Mouse (Mus musculus): ENCODE data around the gene Noto.
"Not testable (repeated sequence)": the region's sequence is repeated elsewhere in the genome, so short reads cannot be mapped to it uniquely, and the experiment has no call there.

Gene Noto

DNA sequence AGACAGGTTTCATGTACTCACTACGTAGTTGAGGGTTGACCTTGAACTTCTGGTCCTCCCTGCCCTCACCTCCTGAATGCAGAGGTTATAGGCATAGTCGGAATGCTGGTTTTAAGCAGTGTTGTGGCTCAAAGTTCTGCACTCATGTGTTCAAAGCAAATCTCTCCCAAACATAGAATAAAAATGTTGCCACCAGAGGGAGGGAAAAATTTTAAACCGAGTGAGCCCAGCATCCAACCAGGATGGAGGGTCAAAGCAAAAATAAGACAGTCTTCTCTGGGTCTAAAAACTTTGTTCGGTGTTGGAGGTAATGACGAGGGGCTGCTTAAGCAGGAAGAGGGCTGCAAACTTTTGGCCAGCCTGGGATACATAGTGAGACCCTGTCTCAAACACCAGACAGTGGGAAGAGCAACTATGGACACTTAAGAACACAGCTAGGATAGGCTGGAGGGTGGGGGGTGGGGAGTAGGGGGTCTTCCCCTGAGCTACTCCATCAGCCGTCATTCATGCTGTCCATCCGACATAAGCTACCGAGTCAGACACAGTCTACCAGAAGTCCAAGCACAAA lies 7.7 kb downstream of the Noto start:
- intact Hi-C loops (cut with DNase I): no loop called here

DNA sequence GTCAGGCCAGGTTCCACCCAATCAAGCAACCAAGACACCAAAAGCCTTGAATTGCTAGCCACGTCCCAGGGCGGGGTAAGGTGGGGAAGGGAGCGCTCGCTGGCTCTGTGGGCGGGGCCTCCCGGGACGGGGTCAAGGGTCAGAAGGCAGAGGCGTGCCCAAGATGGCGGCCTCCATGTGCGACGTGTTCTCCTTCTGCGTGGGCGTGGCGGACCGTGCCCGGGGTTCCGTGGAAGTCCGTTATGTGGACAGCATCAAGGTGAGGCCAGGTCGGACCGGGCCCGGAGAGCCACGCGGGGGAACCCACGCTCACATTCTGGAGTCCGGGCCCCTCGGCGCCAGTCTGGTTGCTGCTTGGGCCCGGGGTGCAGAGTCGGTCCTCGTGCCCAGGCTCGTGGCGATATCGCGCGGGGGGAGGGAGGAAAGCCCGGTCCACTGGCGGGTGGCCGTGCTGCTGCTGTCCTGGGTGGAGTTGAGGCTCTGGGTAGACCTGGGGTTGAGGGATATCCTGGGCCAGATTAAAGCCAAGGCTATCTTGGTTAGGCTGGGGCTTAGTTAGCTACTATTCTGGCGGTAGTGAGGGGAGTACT lies 8.3 kb downstream of the Noto start, which contains the start of gene Smyd5:
Gene Smyd5 (plus strand): TSS at position 148 of the 590 bp plus-strand sequence.
- intact Hi-C loops (cut with DNase I): no loop called here

DNA sequence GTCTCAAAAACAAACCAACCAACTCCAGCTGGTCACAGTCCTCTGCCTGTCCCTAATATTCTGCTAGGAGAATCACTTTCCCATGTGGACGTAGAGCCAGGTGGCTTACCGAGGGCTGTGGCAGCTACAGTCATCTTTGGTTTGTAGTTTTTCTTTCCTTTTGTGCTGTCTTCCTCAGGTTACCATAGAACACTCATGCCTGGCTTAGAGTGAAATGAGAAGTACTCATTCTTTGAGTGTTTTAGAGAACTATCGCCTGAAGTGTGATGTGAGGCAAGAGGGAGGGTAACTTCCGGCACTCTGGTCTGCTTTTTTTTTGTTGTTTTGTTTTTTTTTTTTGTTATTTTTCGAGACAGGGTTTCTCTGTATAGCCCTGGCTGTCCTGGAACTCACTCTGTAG lies 10.2 kb downstream of the Noto start:
- intact Hi-C loops (cut with DNase I): no loop called here

DNA sequence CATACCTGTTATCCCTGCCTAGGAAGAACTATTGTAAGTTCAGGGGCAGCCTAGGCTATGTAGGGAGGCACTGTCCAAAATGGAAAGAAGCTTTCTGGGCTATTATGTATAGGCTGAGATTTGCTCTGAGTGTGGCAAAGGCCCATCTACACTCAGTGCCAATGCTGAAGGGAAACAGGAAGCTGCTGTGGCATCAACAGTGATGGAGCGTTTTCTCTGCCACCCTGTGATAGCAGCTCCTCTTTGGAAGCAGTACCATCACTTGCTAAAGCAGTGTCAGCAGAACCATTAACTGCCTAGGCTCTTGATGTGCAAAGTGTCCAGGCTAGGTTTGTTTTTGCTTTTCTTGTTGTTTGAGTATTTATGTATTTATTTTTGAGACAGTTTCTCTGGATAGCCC lies 12.5 kb downstream of the Noto start:
- intact Hi-C loops (cut with DNase I): no loop called here

DNA sequence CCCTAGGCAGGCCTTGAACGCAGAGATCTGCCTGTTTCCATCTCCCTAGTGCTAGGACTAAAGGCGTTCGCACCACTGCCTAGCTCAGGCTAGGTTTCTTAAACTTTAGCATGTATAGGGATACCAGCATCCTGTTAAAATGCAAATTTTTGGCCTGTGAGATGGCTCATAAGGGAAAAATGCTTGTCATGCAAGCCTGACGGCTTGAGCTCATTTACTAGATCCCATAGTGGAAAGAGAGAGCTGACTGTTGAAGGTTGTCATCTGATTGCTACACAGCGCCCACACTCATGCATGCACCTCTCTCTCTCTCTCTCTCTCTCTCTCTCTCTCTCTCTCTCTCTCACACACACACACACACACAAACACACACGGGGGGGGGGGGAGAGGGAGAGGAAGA lies 12.9 kb downstream of the Noto start:
- intact Hi-C loops (cut with DNase I): no loop called here

DNA sequence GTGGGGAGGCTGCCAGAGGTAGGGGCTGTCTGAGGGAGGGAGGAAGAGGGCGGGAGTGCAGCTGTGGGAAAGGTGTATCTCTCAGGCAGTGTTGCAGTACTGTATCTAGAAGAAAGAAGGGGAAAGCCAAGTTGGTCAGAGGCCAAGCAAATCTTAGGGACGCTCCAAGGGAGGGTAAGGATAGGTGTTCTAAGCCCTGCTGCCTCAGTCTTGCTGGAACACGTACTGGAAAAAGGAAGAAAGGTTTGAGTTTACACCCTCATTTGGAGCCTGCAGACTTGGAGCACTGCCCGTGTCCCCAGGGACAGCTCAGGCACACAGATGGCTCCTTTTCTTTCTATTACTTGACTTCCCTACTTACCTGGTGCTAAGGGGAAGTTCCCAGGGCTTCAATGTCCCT lies 17.5 kb downstream of the Noto start:
- intact Hi-C loops (cut with DNase I): no loop called here

DNA sequence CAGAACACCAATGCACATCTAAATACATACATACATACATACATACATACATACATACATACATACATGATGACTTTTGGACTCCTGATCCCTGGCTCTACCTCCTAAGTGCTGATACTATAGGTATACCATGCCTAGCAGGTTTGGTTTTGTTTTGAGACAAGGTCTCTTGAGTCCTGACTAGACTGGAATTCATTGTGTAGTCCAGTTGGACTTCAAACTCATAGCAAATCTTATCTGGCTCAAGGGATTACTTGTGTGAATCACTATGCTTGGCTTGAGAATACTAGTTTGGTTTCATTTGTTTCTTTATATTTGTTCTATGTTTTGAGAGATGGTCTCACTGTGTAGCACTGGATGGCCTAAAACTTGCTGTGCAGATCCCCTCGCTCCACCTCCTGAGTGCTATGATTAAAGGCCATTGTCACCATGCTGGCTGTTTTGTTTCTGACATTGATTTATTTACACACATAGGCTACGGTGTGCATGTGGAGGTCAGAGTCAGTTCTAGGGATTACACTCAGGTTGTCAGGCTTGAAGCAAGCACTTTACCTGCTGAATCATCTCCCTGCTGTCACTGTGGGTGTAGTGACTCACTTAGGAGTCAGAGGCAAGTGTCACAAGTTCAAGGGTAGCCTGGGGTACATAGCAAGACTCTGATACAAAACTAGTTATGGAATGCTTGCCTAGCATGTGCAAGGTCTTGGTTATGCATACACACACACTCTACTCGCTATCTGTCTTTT lies 20.0 kb downstream of the Noto start:
- intact Hi-C loops (cut with DNase I): no loop called here

DNA sequence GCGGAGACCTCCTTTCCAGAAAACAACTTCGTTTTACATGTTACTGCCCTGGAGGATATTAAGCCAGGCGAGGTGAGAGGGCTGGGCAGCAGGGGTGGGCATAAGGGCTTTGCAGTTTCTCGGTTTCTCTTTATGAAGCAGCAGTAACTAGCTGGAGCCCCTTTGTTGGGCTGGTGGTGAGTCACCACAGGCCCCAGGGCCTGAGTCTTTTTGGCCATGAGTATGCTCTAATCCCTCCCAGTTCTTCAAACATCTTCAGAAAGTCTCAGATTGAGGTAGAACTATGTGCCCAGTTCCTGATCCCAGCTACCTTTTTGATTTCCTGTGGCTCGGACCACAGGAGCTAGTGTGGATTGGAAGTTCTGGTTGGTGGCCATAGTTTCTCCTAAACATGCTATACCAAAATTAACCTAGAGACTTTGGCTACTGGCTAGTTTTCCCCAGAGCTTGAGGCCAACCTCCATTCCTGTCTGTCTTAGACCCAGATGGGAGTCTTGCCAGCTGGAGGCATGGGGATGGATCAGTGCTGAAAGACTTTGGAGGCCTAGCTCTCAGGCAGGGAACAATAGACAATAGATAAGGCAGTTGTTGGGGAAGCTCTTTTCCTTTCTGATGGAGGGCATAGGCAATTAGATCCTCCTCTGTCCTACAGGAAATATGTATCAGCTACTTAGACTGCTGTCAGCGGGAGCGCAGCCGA lies 20.7 kb downstream of the Noto start:
- intact Hi-C loops (cut with DNase I): no loop called here

DNA sequence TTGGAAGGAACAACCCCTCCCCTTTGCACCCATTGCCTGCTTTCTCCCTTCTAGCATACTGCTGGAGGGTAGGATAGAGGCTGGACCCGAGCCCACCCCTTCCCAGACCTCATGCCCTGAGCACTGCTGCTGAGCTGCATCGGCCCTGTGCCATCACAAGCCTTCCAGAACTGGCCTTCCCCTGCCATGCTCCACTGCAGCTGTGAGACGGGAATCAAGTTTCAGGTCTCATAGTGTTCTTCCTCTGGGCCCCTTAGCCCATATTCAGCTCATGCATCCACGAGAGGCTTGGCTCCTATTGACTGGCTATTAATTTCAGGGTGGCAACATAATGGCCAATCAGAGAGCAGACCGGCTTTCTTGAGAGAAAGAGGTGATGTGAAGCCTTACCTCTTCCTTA lies 21.6 kb downstream of the Noto start:
- intact Hi-C loops (cut with DNase I): no loop called here

DNA sequence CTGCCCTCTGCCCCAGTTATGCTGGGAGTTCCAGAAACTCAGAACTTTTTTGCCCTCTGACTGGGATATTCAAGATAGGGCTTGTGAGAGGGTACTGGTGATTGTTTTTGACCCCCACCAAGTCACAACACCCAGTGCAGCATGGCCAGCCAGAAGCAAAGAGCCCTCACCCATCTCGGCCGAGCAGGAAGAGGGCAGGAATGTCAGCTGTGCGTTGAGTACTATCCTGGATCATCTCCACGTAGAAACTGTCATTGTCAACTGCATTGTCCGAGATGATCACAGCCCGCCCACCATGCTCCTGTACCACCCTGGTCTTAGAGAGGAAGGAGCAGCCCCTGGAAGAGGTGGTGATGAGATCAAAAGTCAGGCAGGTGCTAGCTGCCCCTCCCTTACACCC lies 23.7 kb downstream of the Noto start:
- intact Hi-C loops (cut with DNase I): no loop called here

DNA sequence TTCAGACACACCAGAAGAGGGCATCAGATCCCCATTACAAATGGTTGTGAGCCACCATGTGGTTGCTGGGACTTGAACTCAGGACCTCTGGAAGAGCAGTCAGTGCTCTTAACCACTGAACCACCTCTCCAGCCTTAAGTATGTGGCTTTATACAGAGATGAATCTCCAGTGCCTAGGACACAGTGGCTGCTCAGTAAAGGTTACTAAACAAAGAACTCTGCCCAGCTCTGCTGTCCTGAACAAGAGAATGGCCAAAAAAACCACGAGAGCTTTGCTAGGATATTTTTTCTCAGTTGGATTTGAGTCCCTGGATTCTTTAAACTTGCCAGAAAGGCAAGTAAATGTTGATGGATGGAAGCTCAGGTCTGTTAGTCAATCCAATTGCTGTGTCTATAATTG lies 26.5 kb downstream of the Noto start:
- intact Hi-C loops (cut with DNase I): not testable (repeated sequence)

DNA sequence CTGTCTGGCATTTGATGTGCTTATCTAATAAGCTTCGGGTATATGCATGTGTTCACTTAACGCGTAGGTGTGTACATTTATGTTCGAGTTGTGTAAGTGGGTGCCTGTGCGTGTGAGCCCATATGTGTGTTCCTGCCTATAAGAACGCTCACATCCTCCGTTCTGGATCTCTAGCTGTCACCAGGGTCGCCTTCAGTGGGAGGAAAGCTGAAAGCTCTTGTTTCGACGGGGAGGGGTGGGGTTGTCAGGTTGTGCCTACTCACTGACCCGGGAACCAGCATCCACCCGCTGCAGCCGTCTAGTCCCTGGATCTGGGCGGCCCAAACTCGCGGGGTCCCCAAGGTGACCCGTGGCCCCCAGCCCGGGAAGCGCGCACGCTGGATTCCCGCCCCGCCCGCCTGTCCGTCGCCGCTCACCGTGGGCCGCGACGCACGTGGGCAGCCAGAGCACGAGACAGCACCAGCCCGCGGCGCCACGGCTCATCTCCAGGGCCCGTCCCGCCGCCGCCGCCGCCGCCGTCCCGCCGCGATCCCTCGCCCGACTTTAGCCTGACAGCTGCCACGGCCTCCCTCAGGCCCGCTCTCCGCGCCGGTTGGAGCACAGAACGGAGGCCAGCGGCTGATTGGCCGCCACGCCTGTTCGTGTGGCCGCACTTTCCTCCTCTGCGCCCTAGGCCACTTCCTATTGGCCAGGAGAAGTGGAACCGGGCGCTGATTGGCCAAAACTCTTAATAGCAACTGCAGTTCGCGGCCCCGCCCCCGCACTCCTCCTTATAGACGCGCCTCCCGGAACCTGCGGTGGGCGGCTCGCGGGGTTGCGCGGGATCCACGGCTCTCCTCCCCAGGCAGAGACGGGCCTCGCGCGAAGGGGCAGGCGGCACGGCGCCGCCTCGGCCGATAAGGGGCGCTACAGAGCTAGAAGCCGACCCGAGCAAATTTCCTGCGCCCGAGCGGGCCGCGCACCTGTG lies 27.3 kb downstream of the Noto start, which contains the start of gene Cct7:
Gene Cct7 (plus strand): TSS at position 818 of the 967 bp plus-strand sequence.
- intact Hi-C loops (cut with DNase I): no loop called here

DNA sequence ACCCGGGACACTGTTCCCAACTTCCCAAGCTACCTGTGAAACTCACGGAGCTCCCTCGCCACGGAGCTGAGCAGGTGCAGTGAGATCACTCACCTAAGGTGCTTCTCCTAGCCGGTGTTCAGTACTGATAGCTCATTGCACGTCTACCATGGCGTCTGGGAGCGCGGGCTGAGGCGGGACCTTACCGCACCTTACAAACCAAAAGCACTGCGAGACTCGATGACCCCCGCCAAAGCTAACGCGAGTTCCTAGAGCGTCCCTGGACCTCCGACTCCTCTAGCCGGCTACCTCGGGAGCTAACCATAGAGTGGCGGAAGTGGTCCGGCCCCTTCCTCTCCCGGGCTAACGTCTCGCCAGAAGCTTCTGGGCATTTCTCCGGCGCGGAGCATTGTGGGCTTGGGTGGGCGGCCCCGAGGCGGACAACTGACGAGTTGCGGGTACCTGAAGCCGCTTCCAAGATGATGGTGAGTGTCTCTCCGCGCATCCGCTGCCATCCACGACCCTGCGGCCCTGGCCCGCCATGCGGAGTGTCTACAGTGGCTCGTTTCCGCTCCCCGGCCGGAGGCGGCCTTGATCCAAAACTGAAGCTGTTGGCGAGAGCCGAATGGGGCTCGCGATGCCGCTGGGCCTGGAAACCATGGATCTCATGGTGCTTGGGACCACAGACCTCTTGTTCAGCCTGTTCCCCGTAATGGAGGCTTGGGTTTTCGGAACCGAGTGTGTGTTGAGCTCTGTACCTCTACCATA lies 28.2 kb downstream of the Noto start, which contains the start of gene Pradc1:
Gene Pradc1 (minus strand): TSS at position 307 of the 747 bp plus-strand sequence.
- intact Hi-C loops (cut with DNase I): no loop called here

DNA sequence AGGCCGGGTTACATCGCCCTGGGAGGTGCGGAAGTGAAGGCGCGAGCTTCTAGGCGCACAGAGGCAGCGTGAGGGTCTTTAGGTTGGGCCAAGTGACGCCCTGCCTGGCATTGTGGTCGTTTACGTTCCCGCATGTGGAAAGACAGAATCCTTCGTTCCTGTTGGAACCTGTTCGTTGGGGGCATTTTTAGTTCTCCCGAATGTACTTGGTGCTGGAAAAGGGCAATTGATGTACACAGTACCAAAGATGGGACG lies 28.7 kb downstream of the Noto start:
- intact Hi-C loops (cut with DNase I): no loop called here

DNA sequence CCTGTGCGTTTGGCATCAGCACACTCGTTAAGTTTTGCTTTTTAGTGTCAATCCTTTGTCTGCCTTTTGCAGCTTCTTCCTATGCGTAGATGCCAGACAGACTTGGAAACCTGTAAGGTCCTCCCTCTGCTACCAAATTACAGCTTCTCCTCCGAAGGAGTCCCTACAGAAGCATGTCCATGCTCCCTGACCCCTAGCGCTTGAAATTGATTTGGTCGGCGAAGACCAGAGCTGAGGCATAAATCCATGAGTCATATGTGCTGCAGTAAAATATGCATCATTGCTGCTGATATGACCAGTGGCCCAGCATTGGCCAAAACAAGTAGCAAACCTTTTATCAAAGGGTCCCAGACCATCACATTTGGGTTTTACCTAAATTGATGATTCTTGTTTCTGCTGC lies 29.1 kb downstream of the Noto start:
- intact Hi-C loops (cut with DNase I): no loop called here

DNA sequence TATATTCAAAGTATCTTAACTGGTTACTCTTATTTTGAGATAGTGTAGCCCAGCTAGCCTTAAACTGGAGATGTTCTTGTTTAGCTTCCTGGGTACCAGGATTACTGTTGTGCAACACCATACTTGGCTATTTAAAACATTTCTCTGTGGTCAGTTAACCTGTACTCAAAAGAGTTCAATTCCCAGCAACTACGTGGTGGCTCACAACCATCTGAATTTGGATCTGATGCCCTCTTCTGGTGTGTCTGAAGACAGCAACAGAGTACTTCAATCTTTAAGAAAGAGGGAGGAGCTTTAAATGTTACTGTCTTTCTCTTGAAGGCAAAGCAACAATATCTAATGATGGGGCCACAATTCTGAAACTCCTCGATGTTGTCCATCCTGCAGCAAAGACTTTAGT lies 35.9 kb downstream of the Noto start:
- intact Hi-C loops (cut with DNase I): loop anchor here (5.0 kb wide), 1 partner anchor 53 kb away; the partner anchor contains the start of gene Egr4

DNA sequence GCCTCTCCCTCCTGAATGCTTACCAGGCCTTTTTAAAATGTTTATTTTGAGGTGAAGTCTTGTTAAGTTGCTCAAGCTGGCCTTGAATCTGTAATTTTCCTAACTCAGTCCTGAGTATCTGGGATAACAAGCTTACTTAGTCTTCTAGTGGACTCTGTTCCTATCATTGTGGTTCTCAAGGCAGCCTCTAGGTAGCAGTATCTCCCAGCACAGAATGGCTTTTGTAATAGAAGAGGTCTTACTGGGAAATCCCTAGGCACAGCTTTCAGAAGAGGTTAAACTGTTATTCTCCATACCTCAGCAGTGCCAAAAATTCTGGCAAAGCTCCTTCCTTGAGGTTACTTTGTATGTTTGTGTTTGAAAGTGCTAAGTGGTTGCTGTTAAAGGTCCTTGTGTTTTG lies 41.7 kb downstream of the Noto start:
- intact Hi-C loops (cut with DNase I): no loop called here

DNA sequence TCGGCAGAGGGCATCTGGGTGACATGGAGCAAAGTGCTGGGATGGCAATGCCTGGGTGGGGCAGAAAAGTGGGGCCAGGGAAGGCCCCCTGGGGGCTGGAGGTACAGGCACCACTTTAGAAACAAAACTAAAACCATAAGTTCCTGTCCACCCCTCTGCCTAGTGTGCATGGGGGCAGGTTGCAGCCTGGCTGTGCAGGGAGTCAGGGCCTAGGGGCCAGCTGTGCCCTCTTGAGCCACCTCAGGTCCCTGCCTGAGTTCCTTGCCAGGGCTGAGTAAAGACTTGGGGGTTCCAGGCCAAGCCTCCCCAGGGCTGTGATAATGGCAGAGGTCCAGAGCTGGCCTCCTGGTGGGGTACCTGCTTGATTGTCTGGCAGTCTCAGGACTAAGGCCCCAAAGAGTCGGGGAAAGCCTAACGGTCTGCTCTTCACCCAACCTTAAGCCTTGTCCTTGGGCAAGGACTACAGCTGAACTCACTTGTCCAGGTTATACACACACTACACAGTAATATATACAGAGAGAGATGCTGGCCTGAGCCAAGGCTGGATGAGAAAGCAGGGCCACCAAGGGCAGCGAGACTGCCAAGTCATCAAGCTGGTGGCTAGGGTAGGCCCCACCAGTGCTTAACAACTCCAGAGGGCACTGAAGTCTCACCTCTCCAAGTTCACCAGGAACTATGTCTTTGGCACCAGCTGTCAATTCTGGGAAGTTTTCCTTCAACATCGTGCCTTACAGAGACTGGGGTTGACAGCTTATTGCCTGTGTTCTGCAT lies 46.2 kb downstream of the Noto start:
- intact Hi-C loops (cut with DNase I): no loop called here

DNA sequence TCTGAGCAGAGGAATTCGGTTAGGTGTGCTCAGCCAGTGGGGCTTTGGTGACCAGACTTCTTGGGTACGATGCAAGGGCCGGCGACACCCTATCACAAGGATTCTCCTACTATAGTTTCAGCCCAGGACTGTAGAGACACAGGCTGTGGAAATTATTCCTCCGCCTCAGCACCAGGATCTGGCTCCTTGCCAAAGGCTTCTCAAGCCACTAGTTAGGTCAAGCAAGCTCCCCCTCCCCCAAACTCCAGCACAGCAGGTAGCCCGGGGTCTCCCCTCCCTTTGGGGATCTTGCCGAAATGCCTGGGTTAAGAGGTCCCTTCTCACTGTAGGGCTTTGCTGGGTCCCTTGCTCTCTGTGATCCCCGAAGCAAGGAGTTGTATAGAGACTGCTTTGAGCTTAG lies 48.3 kb downstream of the Noto start:
- intact Hi-C loops (cut with DNase I): no loop called here

DNA sequence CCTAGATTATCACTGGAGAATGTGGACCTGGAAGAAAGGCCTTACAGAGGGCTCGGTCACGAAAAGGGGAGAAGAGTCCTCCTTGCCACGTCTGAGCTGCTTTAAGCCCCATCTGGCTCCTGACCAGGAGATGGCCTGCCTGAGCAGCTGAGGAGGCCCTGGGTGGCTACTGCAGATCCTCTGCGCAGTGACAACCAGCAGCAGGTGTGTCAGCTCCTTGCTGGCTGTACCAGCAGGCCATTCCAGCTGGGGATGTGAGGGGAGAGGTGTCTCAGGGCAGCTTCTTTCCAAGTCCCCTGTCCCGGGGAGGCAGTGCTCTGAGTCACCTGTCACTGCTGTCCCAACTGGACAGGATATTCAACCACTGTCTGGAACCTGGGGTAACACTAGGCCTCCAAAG lies 48.9 kb downstream of the Noto start:
- intact Hi-C loops (cut with DNase I): no loop called here
